Mouse (Mus musculus): ENCODE data around the gene Il20rb.

GRCm38 (mm10) chr9:100525225-100525624 lies 38.6 kb upstream of the Il20rb start:
- TF ChIP-seq POLR2A (IDR thresholded peaks at IDR 0.05; ENCODE audit: insufficient read depth, low read depth, low read length), result no peak
- TF ChIP-seq CTCF (IDR thresholded peaks at IDR 0.05), result no peak
- no peak for TF ChIP-seq EP300 (IDR thresholded peaks at IDR 0.05; ENCODE audit: insufficient read depth, low read depth, low read length)

Measured in heart, adult 2 months (tissue).